8 mouse cellular contexts compared by ENCODE assay signal in the genomic region with DNA sequence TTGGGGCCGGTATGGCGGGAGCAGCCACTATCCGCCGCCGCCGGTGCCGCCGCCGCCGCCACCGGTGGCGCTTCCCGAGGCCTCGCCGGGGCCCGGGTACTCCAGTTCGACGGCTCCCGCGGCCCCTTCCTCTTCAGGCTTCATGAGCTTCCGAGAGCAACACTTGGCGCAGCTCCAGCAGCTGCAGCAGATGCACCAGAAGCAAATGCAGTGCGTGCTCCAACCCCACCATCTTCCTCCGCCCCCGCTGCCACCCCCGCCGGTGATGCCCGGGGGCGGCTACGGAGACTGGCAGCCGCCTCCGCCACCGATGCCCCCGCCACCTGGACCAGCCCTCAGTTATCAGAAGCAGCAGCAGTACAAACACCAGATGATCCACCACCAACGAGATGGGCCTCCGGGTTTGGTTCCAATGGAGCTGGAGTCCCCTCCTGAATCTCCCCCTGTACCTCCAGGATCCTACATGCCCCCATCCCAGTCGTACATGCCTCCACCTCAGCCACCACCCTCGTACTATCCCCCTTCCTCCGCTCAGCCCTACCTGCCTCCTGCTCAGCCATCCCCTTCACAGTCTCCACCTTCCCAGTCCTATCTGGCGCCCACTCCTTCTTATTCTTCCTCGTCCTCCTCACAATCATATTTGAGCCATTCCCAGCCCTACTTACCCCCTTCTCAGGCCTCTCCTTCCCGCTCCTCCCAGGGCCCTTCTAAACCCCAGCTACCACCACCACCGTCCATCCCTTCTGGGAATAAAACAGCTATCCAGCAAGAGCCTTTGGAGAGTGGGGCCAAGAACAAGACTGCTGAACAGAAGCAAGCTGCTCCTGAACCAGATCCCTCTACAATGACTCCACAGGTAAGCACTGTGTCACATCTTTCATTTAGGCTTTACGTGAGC. TPM values are rescaled to one million over a fixed set of nuclear protein-coding genes. Genes with fewer than 3 reads are reported as not detected.
DNase-seq lines count a peak whose midpoint lies in the region; ATAC-seq and TF ChIP-seq lines count a peak whose summit lies in the region.

No protein-coding gene starts in this region.

- H3K4me2 ChIP-seq in kidney, postnatal 0 days (ENCODE audit: low read length), result peak overlapping the region; percentile 84
- H3K4me2 ChIP-seq in hindbrain, embryonic 16.5 days (ENCODE audit: low read length), result peak overlapping the region; percentile 92
- H3K4me2 ChIP-seq in limb, embryonic 11.5 days (ENCODE audit: low read depth, severe bottlenecking), result peak overlapping the region; percentile 95
- peak overlapping the region; percentile 99 for H3K4me2 ChIP-seq in midbrain, embryonic 13.5 days (replicated peaks)
- peak overlapping the region; percentile 97 for H3K4me2 ChIP-seq in stomach, embryonic 16.5 days (ENCODE audit: low read depth, low read length)

- no peaks in the 10 kb centered on the region for H3K9me3 ChIP-seq in kidney, postnatal 0 days (replicated peaks; ENCODE audit: low read length)
- no peaks in the 10 kb centered on the region for H3K9me3 ChIP-seq in hindbrain, embryonic 16.5 days (ENCODE audit: control insufficient read depth, low read length)
- no peaks in the 10 kb centered on the region for H3K9me3 ChIP-seq in limb, embryonic 11.5 days (ENCODE audit: control insufficient read depth, low read length)
- no peaks in the 10 kb centered on the region for H3K9me3 ChIP-seq in midbrain, embryonic 13.5 days
- H3K9me3 ChIP-seq in stomach, embryonic 16.5 days (replicated peaks; ENCODE audit: control insufficient read depth, low read length), result no peaks in the 10 kb centered on the region

- peaks cover 9% of the 10 kb centered on the region for H3K4me1 ChIP-seq in kidney, postnatal 0 days (replicated peaks; ENCODE audit: insufficient read depth, low read length)
- H3K4me1 ChIP-seq in brown adipose tissue, adult 24 weeks (ENCODE audit: control insufficient read depth, insufficient read depth, insufficient read length, low read length), result peaks cover 11% of the 10 kb centered on the region
- peaks cover 19% of the 10 kb centered on the region for H3K4me1 ChIP-seq in hindbrain, embryonic 16.5 days (ENCODE audit: control insufficient read depth, insufficient read depth, low read depth, low read length)
- peaks cover 3% of the 10 kb centered on the region; the same call in 1 of the 2 replicates for H3K4me1 ChIP-seq in limb, embryonic 11.5 days (ENCODE audit: control insufficient read depth, insufficient read depth, low read length)
- H3K4me1 ChIP-seq in midbrain, embryonic 13.5 days (replicated peaks), result peaks cover 35% of the 10 kb centered on the region
- H3K4me1 ChIP-seq in stomach, embryonic 16.5 days (ENCODE audit: control insufficient read depth, insufficient read depth, low read length), result peaks cover 20% of the 10 kb centered on the region

- H3K27ac ChIP-seq in kidney, postnatal 0 days, result peak overlapping the region; percentile 80; the same call in 1 of the 2 replicates
- 0 out of 2 replicates have a peak overlapping the region, but pooled peaks have one; percentile 27 for H3K27ac ChIP-seq in brown adipose tissue, adult 24 weeks (replicated peaks; ENCODE audit: low read depth, low read length)
- peak overlapping the region; percentile 91 for H3K27ac ChIP-seq in hindbrain, embryonic 16.5 days (ENCODE audit: low read depth, low read length)
- peak overlapping the region; percentile 14; the same call in 1 of the 2 replicates for H3K27ac ChIP-seq in limb, embryonic 11.5 days (replicated peaks; ENCODE audit: low read depth, low read length)
- peak overlapping the region; percentile 87 for H3K27ac ChIP-seq in midbrain, embryonic 13.5 days
- H3K27ac ChIP-seq in stomach, embryonic 16.5 days (ENCODE audit: low read length), result peak overlapping the region; percentile 85

- H3K27me3 ChIP-seq in kidney, postnatal 0 days (ENCODE audit: insufficient read depth, low read length), result no peaks in the 10 kb centered on the region
- H3K27me3 ChIP-seq in hindbrain, embryonic 16.5 days (replicated peaks; ENCODE audit: control insufficient read depth, insufficient read depth, low read length), result no peaks in the 10 kb centered on the region
- no peaks in the 10 kb centered on the region for H3K27me3 ChIP-seq in limb, embryonic 11.5 days (ENCODE audit: control insufficient read depth, insufficient read depth, low read length)
- H3K27me3 ChIP-seq in midbrain, embryonic 13.5 days, result no peaks in the 10 kb centered on the region
- no peaks in the 10 kb centered on the region for H3K27me3 ChIP-seq in stomach, embryonic 16.5 days (ENCODE audit: control insufficient read depth, insufficient read depth, low read length)

- DNase-seq in kidney, postnatal 0 days (ENCODE audit: low spot score), result peak; percentile 53
- no peak for DNase-seq in kidney, adult 18-20 months
- peak; percentile 29 for DNase-seq in limb, embryonic 11.5 days (ENCODE audit: low spot score)

- no peak for TF ChIP-seq CTCF in kidney, postnatal 0 days (IDR thresholded peaks at IDR 0.05; ENCODE audit: low read depth)

- no peaks in the 10 kb centered on the region for H3K36me3 ChIP-seq in kidney, postnatal 0 days (ENCODE audit: insufficient read depth, low read length)
- H3K36me3 ChIP-seq in hindbrain, embryonic 16.5 days (ENCODE audit: control insufficient read depth, insufficient read depth, low read length), result no peaks in the 10 kb centered on the region
- H3K36me3 ChIP-seq in limb, embryonic 11.5 days (ENCODE audit: control insufficient read depth, insufficient read depth, low read length), result no peaks in the 10 kb centered on the region
- H3K36me3 ChIP-seq in midbrain, embryonic 13.5 days, result peaks cover 6% of the 10 kb centered on the region; the same call in 1 of the 2 replicates
- no peaks in the 10 kb centered on the region; the same call in 1 of the 2 replicates for H3K36me3 ChIP-seq in stomach, embryonic 16.5 days (ENCODE audit: control insufficient read depth, insufficient read depth, low read length)

- WGBS in kidney, postnatal 0 days, result under 1% methylated on average over 40 of the region's 44 CpGs
- WGBS in hindbrain, embryonic 16.5 days, result under 1% methylated on average over 42 of the region's 44 CpGs
- 1% methylated on average over 43 of the region's 44 CpGs for WGBS in limb, embryonic 11.5 days
- WGBS in midbrain, embryonic 13.5 days, result under 1% methylated on average over 44 of the region's 44 CpGs
- under 1% methylated on average over 43 of the region's 44 CpGs for WGBS in stomach, embryonic 16.5 days

- peak overlapping the region; percentile 79 for H3K4me3 ChIP-seq in kidney, postnatal 0 days (replicated peaks; ENCODE audit: low read depth, low read length)
- peak overlapping the region; percentile 79 for H3K4me3 ChIP-seq in brown adipose tissue, adult 24 weeks (ENCODE audit: insufficient read depth, low read depth, low read length)
- H3K4me3 ChIP-seq in hindbrain, embryonic 16.5 days (ENCODE audit: low read length), result peak overlapping the region; percentile 88
- peak overlapping the region; percentile 98 for H3K4me3 ChIP-seq in limb, embryonic 11.5 days (ENCODE audit: low read depth, low read length)
- H3K4me3 ChIP-seq in midbrain, embryonic 13.5 days (replicated peaks), result peak overlapping the region; percentile 98
- peak overlapping the region; percentile 96 for H3K4me3 ChIP-seq in stomach, embryonic 16.5 days (replicated peaks; ENCODE audit: low read length)

- peak; percentile 43 for ATAC-seq in kidney, postnatal 0 days (replicated peaks; ENCODE audit: low FRiP score, low read depth)
- peak; percentile 71 for ATAC-seq in erythroid progenitor cell, adult 5-6 weeks (replicated peaks; ENCODE audit: low FRiP score, poor library complexity, severe bottlenecking)
- ATAC-seq in hindbrain, embryonic 16.5 days, result peak; percentile 69
- peak; percentile 41; the same call in 1 of the 2 replicates for ATAC-seq in limb, embryonic 11.5 days (ENCODE audit: insufficient number of reproducible peaks, low FRiP score, low TSS enrichment, low read depth)
- peak; percentile 71 for ATAC-seq in midbrain, embryonic 13.5 days
- peak; percentile 37; the same call in 1 of the 2 replicates for ATAC-seq in stomach, embryonic 16.5 days (ENCODE audit: insufficient read depth, low FRiP score)

- H3K9ac ChIP-seq in kidney, postnatal 0 days (ENCODE audit: low read depth, low read length), result peak overlapping the region; percentile 91
- peak overlapping the region; percentile 96 for H3K9ac ChIP-seq in hindbrain, embryonic 16.5 days (ENCODE audit: low read depth, low read length)
- peak overlapping the region; percentile 99 for H3K9ac ChIP-seq in limb, embryonic 11.5 days (ENCODE audit: low read length)
- peak overlapping the region; percentile 100 for H3K9ac ChIP-seq in midbrain, embryonic 13.5 days (replicated peaks)
- peak overlapping the region; percentile 97 for H3K9ac ChIP-seq in stomach, embryonic 16.5 days (ENCODE audit: low read length)

RNA-seq across cellular contexts. Expression of a gene that starts 0.6 kb away (rescaled TPM):
- 19.5 and 19.7 TPM in 2 replicates for polyA plus RNA-seq in kidney, postnatal 0 days (2015; fragmentation: Nextera tagmentation; extraction: Ambion mirVana)
- 13.4 and 13.5 TPM in 2 replicates for polyA plus RNA-seq in brown adipose tissue, adult 24 weeks (2012; ENCODE audit: insufficient read depth, insufficient read length, missing spikeins)
- 72.1 and 73.2 TPM in 2 replicates for total RNA-seq in erythroid progenitor cell, adult 5-6 weeks (2015; ENCODE audit: low replicate concordance)
- total RNA-seq in erythroid progenitor cell, adult 5-6 weeks (2017; ENCODE audit: low replicate concordance), result 52.5 and 87.7 TPM in 2 replicates
- 28.7 and 29.7 TPM in 2 replicates for polyA plus RNA-seq in hindbrain, embryonic 16.5 days (2015; fragmentation: Nextera tagmentation; extraction: Ambion mirVana)
- polyA plus RNA-seq in limb, embryonic 11.5 days (2014; fragmentation: Nextera tagmentation; extraction: Ambion mirVana), result 49.2 and 51.2 TPM in 2 replicates
- 40.2 and 41.7 TPM in 2 replicates for polyA plus RNA-seq in midbrain, embryonic 13.5 days (2015; fragmentation: Nextera tagmentation; extraction: Ambion mirVana)
- 22.3 and 23.1 TPM in 2 replicates for polyA plus RNA-seq in stomach, embryonic 16.5 days (2015; fragmentation: Nextera tagmentation; extraction: Ambion mirVana)

RNA-seq across cellular contexts. Expression of a gene that starts 26.1 kb away (rescaled TPM):
- polyA plus RNA-seq in kidney, postnatal 0 days (2015; fragmentation: Nextera tagmentation; extraction: Ambion mirVana), result 8.8 and 9.8 TPM in 2 replicates
- polyA plus RNA-seq in brown adipose tissue, adult 24 weeks (2012; ENCODE audit: insufficient read depth, insufficient read length, missing spikeins), result 12.1 and 19.3 TPM in 2 replicates
- total RNA-seq in erythroid progenitor cell, adult 5-6 weeks (2015; ENCODE audit: low replicate concordance), result 61.2 and 62.3 TPM in 2 replicates
- total RNA-seq in erythroid progenitor cell, adult 5-6 weeks (2017; ENCODE audit: low replicate concordance), result 58.8 and 73.4 TPM in 2 replicates
- polyA plus RNA-seq in hindbrain, embryonic 16.5 days (2015; fragmentation: Nextera tagmentation; extraction: Ambion mirVana), result 29.3 and 36.0 TPM in 2 replicates
- 18.0 and 18.9 TPM in 2 replicates for polyA plus RNA-seq in limb, embryonic 11.5 days (2014; fragmentation: Nextera tagmentation; extraction: Ambion mirVana)
- polyA plus RNA-seq in midbrain, embryonic 13.5 days (2015; fragmentation: Nextera tagmentation; extraction: Ambion mirVana), result 27.8 and 32.9 TPM in 2 replicates
- polyA plus RNA-seq in stomach, embryonic 16.5 days (2015; fragmentation: Nextera tagmentation; extraction: Ambion mirVana), result 11.8 and 12.4 TPM in 2 replicates

RNA-seq across cellular contexts. Expression of a gene that starts 26.1 kb away (rescaled TPM):
- 137 and 143 TPM in 2 replicates for polyA plus RNA-seq in kidney, postnatal 0 days (2015; fragmentation: Nextera tagmentation; extraction: Ambion mirVana)
- 143 and 155 TPM in 2 replicates for polyA plus RNA-seq in brown adipose tissue, adult 24 weeks (2012; ENCODE audit: insufficient read depth, insufficient read length, missing spikeins)
- total RNA-seq in erythroid progenitor cell, adult 5-6 weeks (2015; ENCODE audit: low replicate concordance), result 59.5 and 73.8 TPM in 2 replicates
- total RNA-seq in erythroid progenitor cell, adult 5-6 weeks (2017; ENCODE audit: low replicate concordance), result 21.8 and 66.6 TPM in 2 replicates
- 72.8 and 74.8 TPM in 2 replicates for polyA plus RNA-seq in hindbrain, embryonic 16.5 days (2015; fragmentation: Nextera tagmentation; extraction: Ambion mirVana)
- polyA plus RNA-seq in limb, embryonic 11.5 days (2014; fragmentation: Nextera tagmentation; extraction: Ambion mirVana), result 167 and 169 TPM in 2 replicates
- 128 and 130 TPM in 2 replicates for polyA plus RNA-seq in midbrain, embryonic 13.5 days (2015; fragmentation: Nextera tagmentation; extraction: Ambion mirVana)
- 114 and 119 TPM in 2 replicates for polyA plus RNA-seq in stomach, embryonic 16.5 days (2015; fragmentation: Nextera tagmentation; extraction: Ambion mirVana)

Comparison
In these comparisons a context has a peak if more than half of its experiments do, and no peak if none do; other contexts are left out.
1. H3K27ac ChIP-seq: peak in every context shown above with its lines; median percentile 91 in hindbrain, embryonic 16.5 days; 87 in midbrain, embryonic 13.5 days; 85 in stomach, embryonic 16.5 days; 80 in kidney, postnatal 0 days; 27 in brown adipose tissue, adult 24 weeks; 14 in limb, embryonic 11.5 days.